28 mouse cellular contexts compared by ENCODE assay signal in genomic region chr7:136126393-136126792, GRCm38 (mm10).
"Had no signal": no experiment of that assay in that cellular context is flagged by ENCODE, and none has a peak within 500 bp of the region (broad histone marks: within the 10 kb centered on the region; RNA-seq: fewer than 3 reads in every experiment).

No protein-coding gene starts in this region.

- H3K27me3 ChIP-seq: embryonic facial prominence, embryonic 12.5 days; embryonic facial prominence, embryonic 13.5 days; embryonic facial prominence, embryonic 15.5 days; forebrain, embryonic 15.5 days had no signal

- H3K9ac ChIP-seq: embryonic facial prominence, embryonic 12.5 days; embryonic facial prominence, embryonic 13.5 days; embryonic facial prominence, embryonic 15.5 days; forebrain, embryonic 12.5 days; forebrain, embryonic 13.5 days; forebrain, embryonic 15.5 days; forebrain, postnatal 0 days had no signal

- ATAC-seq: forebrain, embryonic 13.5 days; forebrain, embryonic 14.5 days; forebrain, embryonic 15.5 days; forebrain, embryonic 16.5 days; forebrain, postnatal 0 days had no signal

- H3K9me3 ChIP-seq: embryonic facial prominence, embryonic 10.5 days; embryonic facial prominence, embryonic 12.5 days; embryonic facial prominence, embryonic 13.5 days; embryonic facial prominence, embryonic 15.5 days; forebrain, embryonic 10.5 days; forebrain, embryonic 12.5 days; forebrain, embryonic 13.5 days; forebrain, embryonic 15.5 days had no signal

- H3K36me3 ChIP-seq: embryonic facial prominence, embryonic 10.5 days; embryonic facial prominence, embryonic 12.5 days; embryonic facial prominence, embryonic 13.5 days; embryonic facial prominence, embryonic 15.5 days; forebrain, embryonic 10.5 days; forebrain, embryonic 12.5 days; forebrain, embryonic 15.5 days had no signal

- DNase-seq: cerebellum, adult 2 months; cerebellum, adult 8-10 months; cerebellum, adult 9-10 months; cerebellum, adult 9-11 months; cerebellum, postnatal 10 days; cerebellum, postnatal 14 days; cerebellum, postnatal 25 days; cerebellum, postnatal 36 days; embryo, embryonic 11 days; forebrain, postnatal 0 days; gastrocnemius, adult 2 months; gastrocnemius, postnatal 10 days; gastrocnemius, postnatal 14 days; gastrocnemius, postnatal 25 days; gastrocnemius, postnatal 36 days; heart, adult 18-20 months; heart, adult 2 months had no signal

- H3K4me2 ChIP-seq: embryonic facial prominence, embryonic 12.5 days; embryonic facial prominence, embryonic 13.5 days; embryonic facial prominence, embryonic 15.5 days; forebrain, embryonic 12.5 days; forebrain, embryonic 13.5 days; forebrain, embryonic 15.5 days had no signal

- H3K4me3 ChIP-seq: embryonic facial prominence, embryonic 10.5 days; embryonic facial prominence, embryonic 12.5 days; embryonic facial prominence, embryonic 13.5 days; embryonic facial prominence, embryonic 15.5 days; erythroblast, embryonic 14.5 days; forebrain, embryonic 10.5 days; forebrain, embryonic 12.5 days; forebrain, embryonic 13.5 days; forebrain, embryonic 15.5 days; gastrocnemius, adult 2 months; heart, adult 2 months had no signal

- H3K27ac ChIP-seq: embryonic facial prominence, embryonic 10.5 days; embryonic facial prominence, embryonic 12.5 days; embryonic facial prominence, embryonic 13.5 days; embryonic facial prominence, embryonic 15.5 days; forebrain, embryonic 10.5 days; forebrain, embryonic 12.5 days; forebrain, embryonic 13.5 days; forebrain, embryonic 15.5 days; gastrocnemius, adult 2 months; heart, adult 2 months had no signal
